Mouse (Mus musculus) G1E (cell line): ENCODE data around the gene Olfr125. TPM values are rescaled to one million over a fixed set of nuclear protein-coding genes. Genes with fewer than 3 reads are reported as not detected.

Experiments used
- ATAC-seq: 2 replicates; pipeline ENCODE4 v1.8.0; 2016; ENCODE audit warnings: mild to moderate bottlenecking; ENCODE audit not compliant: insufficient number of reproducible peaks, poor library complexity, low FRiP score, severe bottlenecking; ENCODE audit errors: extremely low read depth
- DNase-seq: peaks from one replicate; pipeline ENCODE4 v3.0.0; 2012; ENCODE audit warnings: low spot score
- H3K27me3 ChIP-seq: 2 replicates; pipeline ENCODE4 v1.6.1; 2012; ENCODE audit warnings: mild to moderate bottlenecking, low read length, inconsistent platforms; ENCODE audit not compliant: insufficient read depth
- H3K36me3 ChIP-seq: replicated peaks from 2 replicates; pipeline ENCODE3; 2012; ENCODE audit warnings: mild to moderate bottlenecking, inconsistent platforms
- H3K4me1 ChIP-seq: 2 replicates; pipeline ENCODE4 v1.6.1; 2012; ENCODE audit warnings: low read depth, low read length, inconsistent platforms, mixed read lengths; ENCODE audit not compliant: insufficient read depth
- H3K4me3 ChIP-seq: 2 replicates; pipeline ENCODE4 v1.5.1; 2012; ENCODE audit warnings: low read depth, mild to moderate bottlenecking, inconsistent platforms, low read length, moderate library complexity, mixed read lengths
- H3K9me3 ChIP-seq: replicated peaks from 2 replicates; pipeline ENCODE4 v1.6.1; 2012; ENCODE audit warnings: inconsistent platforms
- POLR2AphosphoS5 ChIP-seq: IDR thresholded peaks from 2 replicates; pipeline ENCODE4 v1.6.1; 2012; ENCODE audit warnings: low read depth, low read length, inconsistent platforms; ENCODE audit not compliant: insufficient replicate concordance
- TAL1 ChIP-seq: conservative IDR thresholded peaks from 2 replicates; pipeline ENCODE4 v1.6.1; 2012; ENCODE audit warnings: low read depth, low read length, inconsistent platforms, mixed read lengths
- polyA plus RNA-seq: library from polyadenylated mRNA; stranded (reverse); fragments of >175 nt; gene quantifications from 2 replicates; pipeline ENCODE4 v1.2.3, GENCODE M21; 2012
- total RNA-seq, 2 experiments: library from RNA; stranded (forward) in 1 of 2; stranded (reverse) in 1 of 2; fragments of 200-1000 nt in 1 of 2; fragments of >200 nt in 1 of 2; fragmentation: Nextera tagmentation in 1 of 2; gene quantifications; 2 replicates each; pipeline ENCODE4 v1.2.3; 2014 to 2017

Gene Olfr125
- total and polyA plus RNA-seq, 3 experiments = not detected

GRCm38 (mm10) chr17:37873830-37874229 lies 41.1 kb downstream of the Olfr125 start:
- no peaks in the 10 kb centered on the region for H3K36me3 ChIP-seq
- DNase-seq (no peak), ATAC-seq (no peak)
- no peaks in the 10 kb centered on the region for H3K9me3 ChIP-seq
- TF ChIP-seq TAL1 = no peak
- no peak for TF ChIP-seq POLR2AphosphoS5
- no peaks in the 10 kb centered on the region for H3K4me1 ChIP-seq
- no peaks in the 10 kb centered on the region for H3K27me3 ChIP-seq
- H3K4me3 ChIP-seq = no peak overlapping the region

Other genes starting within 250 kb of the Olfr125 start
- not detected in 2 replicates for gene Olfr114, start 240.2 kb upstream of the Olfr125 start, total RNA-seq (2014; fragmentation: Nextera tagmentation)
- not detected in 2 replicates for gene Olfr114, start 240.2 kb upstream of the Olfr125 start, total RNA-seq (2017)
- not detected in 2 replicates for gene Olfr114, start 240.2 kb upstream of the Olfr125 start, polyA plus RNA-seq
- not detected in 2 replicates for gene Olfr115, start 205.8 kb upstream of the Olfr125 start, total RNA-seq (2014; fragmentation: Nextera tagmentation)
- 0.44 TPM in 1 of 2 replicates, not detected in the other for gene Olfr115, start 205.8 kb upstream of the Olfr125 start, total RNA-seq (2017)
- not detected in 2 replicates for gene Olfr115, start 205.8 kb upstream of the Olfr125 start, polyA plus RNA-seq
- gene Olfr116, start 205.8 kb upstream of the Olfr125 start, total RNA-seq (2014; fragmentation: Nextera tagmentation) = not detected in 2 replicates
- 0.05 TPM in 1 of 2 replicates, not detected in the other for gene Olfr116, start 205.8 kb upstream of the Olfr125 start, total RNA-seq (2017)
- gene Olfr116, start 205.8 kb upstream of the Olfr125 start, polyA plus RNA-seq = not detected in 2 replicates
- not detected in 2 replicates for gene Olfr117, start 169.2 kb upstream of the Olfr125 start, total RNA-seq (2014; fragmentation: Nextera tagmentation)
- 0.05 TPM in 1 of 2 replicates, not detected in the other for gene Olfr117, start 169.2 kb upstream of the Olfr125 start, total RNA-seq (2017)
- gene Olfr117, start 169.2 kb upstream of the Olfr125 start, polyA plus RNA-seq = not detected in 2 replicates
- gene Olfr118, start 166.0 kb upstream of the Olfr125 start, total RNA-seq (2014; fragmentation: Nextera tagmentation) = not detected in 2 replicates
- 0.05 TPM in 1 of 2 replicates, not detected in the other for gene Olfr118, start 166.0 kb upstream of the Olfr125 start, total RNA-seq (2017)
- gene Olfr118, start 166.0 kb upstream of the Olfr125 start, polyA plus RNA-seq = not detected in 2 replicates
- gene Olfr119, start 136.4 kb upstream of the Olfr125 start, total RNA-seq (2014; fragmentation: Nextera tagmentation) = not detected in 2 replicates
- gene Olfr119, start 136.4 kb upstream of the Olfr125 start, total RNA-seq (2017) = 0.17 TPM in 1 of 2 replicates, not detected in the other
- not detected in 2 replicates for gene Olfr119, start 136.4 kb upstream of the Olfr125 start, polyA plus RNA-seq
- gene Olfr120, start 111.1 kb upstream of the Olfr125 start, total RNA-seq (2014; fragmentation: Nextera tagmentation) = not detected in 2 replicates
- gene Olfr120, start 111.1 kb upstream of the Olfr125 start, total RNA-seq (2017) = 0.11 TPM in 1 of 2 replicates, not detected in the other
- gene Olfr120, start 111.1 kb upstream of the Olfr125 start, polyA plus RNA-seq = not detected in 2 replicates
- not detected in 2 replicates for gene Olfr121, start 84.1 kb upstream of the Olfr125 start, total RNA-seq (2014; fragmentation: Nextera tagmentation)
- gene Olfr121, start 84.1 kb upstream of the Olfr125 start, total RNA-seq (2017) = not detected in 2 replicates
- gene Olfr121, start 84.1 kb upstream of the Olfr125 start, polyA plus RNA-seq = not detected in 2 replicates
- not detected in 2 replicates for gene Olfr122, start 64.3 kb upstream of the Olfr125 start, total RNA-seq (2014; fragmentation: Nextera tagmentation)
- gene Olfr122, start 64.3 kb upstream of the Olfr125 start, total RNA-seq (2017) = not detected in 2 replicates
- not detected in 2 replicates for gene Olfr122, start 64.3 kb upstream of the Olfr125 start, polyA plus RNA-seq
- not detected in 2 replicates for gene Olfr123, start 39.4 kb upstream of the Olfr125 start, total RNA-seq (2014; fragmentation: Nextera tagmentation)
- gene Olfr123, start 39.4 kb upstream of the Olfr125 start, total RNA-seq (2017) = 0.11 TPM in 1 of 2 replicates, not detected in the other
- gene Olfr123, start 39.4 kb upstream of the Olfr125 start, polyA plus RNA-seq = not detected in 2 replicates
- gene Olfr124, start 33.1 kb upstream of the Olfr125 start, total RNA-seq (2014; fragmentation: Nextera tagmentation) = not detected in 2 replicates
- gene Olfr124, start 33.1 kb upstream of the Olfr125 start, total RNA-seq (2017) = 0.27 TPM in 1 of 2 replicates, not detected in the other
- gene Olfr124, start 33.1 kb upstream of the Olfr125 start, polyA plus RNA-seq = not detected in 2 replicates
- not detected in 2 replicates for gene Olfr126, start 14.5 kb downstream of the Olfr125 start, total RNA-seq (2014; fragmentation: Nextera tagmentation)
- 0.11 TPM in 1 of 2 replicates, not detected in the other for gene Olfr126, start 14.5 kb downstream of the Olfr125 start, total RNA-seq (2017)
- not detected in 2 replicates for gene Olfr126, start 14.5 kb downstream of the Olfr125 start, polyA plus RNA-seq
- gene Olfr127, start 67.5 kb downstream of the Olfr125 start, total RNA-seq (2014; fragmentation: Nextera tagmentation) = not detected in 2 replicates
- gene Olfr127, start 67.5 kb downstream of the Olfr125 start, total RNA-seq (2017) = 0.35 TPM in 1 of 2 replicates, not detected in the other
- gene Olfr127, start 67.5 kb downstream of the Olfr125 start, polyA plus RNA-seq = not detected in 2 replicates
- gene Olfr128, start 87.6 kb downstream of the Olfr125 start, total RNA-seq (2014; fragmentation: Nextera tagmentation) = not detected in 2 replicates
- gene Olfr128, start 87.6 kb downstream of the Olfr125 start, total RNA-seq (2017) = 0.05 and 0.17 TPM in 2 replicates
- not detected in 2 replicates for gene Olfr128, start 87.6 kb downstream of the Olfr125 start, polyA plus RNA-seq
- not detected in 2 replicates for gene Olfr761, start 120.1 kb downstream of the Olfr125 start, total RNA-seq (2014; fragmentation: Nextera tagmentation)
- gene Olfr761, start 120.1 kb downstream of the Olfr125 start, total RNA-seq (2017) = not detected in 2 replicates
- not detected in 2 replicates for gene Olfr761, start 120.1 kb downstream of the Olfr125 start, polyA plus RNA-seq
- gene Olfr129, start 227.1 kb downstream of the Olfr125 start, total RNA-seq (2014; fragmentation: Nextera tagmentation) = not detected in 2 replicates
- gene Olfr129, start 227.1 kb downstream of the Olfr125 start, total RNA-seq (2017) = 0.06 and 0.11 TPM in 2 replicates
- gene Olfr129, start 227.1 kb downstream of the Olfr125 start, polyA plus RNA-seq = not detected in 2 replicates
- gene Olfr130, start 231.0 kb downstream of the Olfr125 start, total RNA-seq (2014; fragmentation: Nextera tagmentation) = not detected in 2 replicates
- 0.05 TPM in 1 of 2 replicates, not detected in the other for gene Olfr130, start 231.0 kb downstream of the Olfr125 start, total RNA-seq (2017)
- not detected in 2 replicates for gene Olfr130, start 231.0 kb downstream of the Olfr125 start, polyA plus RNA-seq